Comparison of ENCODE assay signal across 12 mouse cellular contexts in the genomic region with DNA sequence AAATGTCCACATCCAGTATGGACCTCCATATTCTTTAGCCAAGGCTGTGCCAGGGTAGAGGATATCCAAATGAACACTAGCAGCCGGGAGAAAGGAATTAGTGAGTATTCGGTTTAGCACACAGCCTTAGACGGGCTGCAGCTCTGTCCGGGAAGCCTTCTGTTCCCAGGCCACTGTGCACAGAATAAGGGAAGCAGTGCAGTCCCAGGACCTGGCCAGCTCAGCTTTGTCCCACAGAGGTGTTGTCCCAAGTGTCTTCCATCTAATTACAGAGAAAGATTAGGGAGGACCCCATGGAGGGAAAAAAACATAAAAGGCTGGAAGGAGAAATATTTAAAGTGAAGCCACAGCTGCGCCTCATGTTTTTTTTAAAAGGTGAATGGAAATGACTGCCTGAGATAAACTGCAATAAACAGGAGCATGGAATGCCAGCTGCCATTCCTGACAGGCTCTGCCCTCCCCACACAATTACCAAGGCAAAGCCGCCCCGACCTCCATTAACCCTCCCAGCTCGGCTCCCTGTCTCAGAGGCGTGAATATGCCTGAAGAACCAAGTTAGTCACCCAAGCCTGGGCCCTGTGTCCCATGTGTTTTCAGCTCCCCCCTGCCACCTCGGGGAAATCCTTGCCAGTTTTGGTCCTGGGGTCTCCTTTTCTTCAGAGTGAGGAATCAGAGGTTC.
DNase-seq lines count a peak whose midpoint lies in the region; ATAC-seq and TF ChIP-seq lines count a peak whose summit lies in the region.
"Had no signal": no experiment of that assay in that cellular context is flagged by ENCODE, and none has a peak within 500 bp of the region (broad histone marks: within the 10 kb centered on the region; RNA-seq: fewer than 3 reads in every experiment).

No protein-coding gene starts in this region.

- no peak overlapping the region for H3K4me2 ChIP-seq in kidney, postnatal 0 days (ENCODE audit: low read length)
- no peak overlapping the region for H3K4me2 ChIP-seq in hindbrain, embryonic 15.5 days
- H3K4me2 ChIP-seq in neural tube, embryonic 14.5 days (ENCODE audit: low read depth, low read length), result no peak overlapping the region
- H3K4me2 ChIP-seq: liver, embryonic 15.5 days had no signal

- TF ChIP-seq CTCF in kidney, postnatal 0 days (IDR thresholded peaks at IDR 0.05; ENCODE audit: low read depth), result no peak

- H3K9me3 ChIP-seq in kidney, postnatal 0 days (replicated peaks; ENCODE audit: low read length), result no peaks in the 10 kb centered on the region
- H3K9me3 ChIP-seq in hindbrain, embryonic 15.5 days, result no peaks in the 10 kb centered on the region
- no peaks in the 10 kb centered on the region for H3K9me3 ChIP-seq in neural tube, embryonic 14.5 days (ENCODE audit: control insufficient read depth, low read length)
- H3K9me3 ChIP-seq: liver, embryonic 15.5 days had no signal

- H3K4me3 ChIP-seq in kidney, postnatal 0 days (replicated peaks; ENCODE audit: low read depth, low read length), result no peak overlapping the region
- no peak overlapping the region for H3K4me3 ChIP-seq in hindbrain, embryonic 15.5 days
- H3K4me3 ChIP-seq in neural tube, embryonic 14.5 days (ENCODE audit: low read depth, low read length), result no peak overlapping the region
- H3K4me3 ChIP-seq: liver, embryonic 15.5 days had no signal

- H3K27me3 ChIP-seq in kidney, postnatal 0 days (ENCODE audit: insufficient read depth, low read length), result no peaks in the 10 kb centered on the region
- no peaks in the 10 kb centered on the region for H3K27me3 ChIP-seq in hindbrain, embryonic 15.5 days
- no peaks in the 10 kb centered on the region for H3K27me3 ChIP-seq in neural tube, embryonic 14.5 days (ENCODE audit: control insufficient read depth, insufficient read depth, low read length)
- H3K27me3 ChIP-seq: liver, embryonic 15.5 days had no signal

- peak overlapping the region; percentile 65; the same call in 1 of the 2 replicates for H3K27ac ChIP-seq in kidney, postnatal 0 days
- peak overlapping the region; percentile 35; the same call in 1 of the 2 replicates for H3K27ac ChIP-seq in hindbrain, embryonic 15.5 days (replicated peaks)
- H3K27ac ChIP-seq in neural tube, embryonic 14.5 days (ENCODE audit: low read depth, low read length), result peak overlapping the region; percentile 71; the same call in 1 of the 2 replicates
- H3K27ac ChIP-seq: liver, embryonic 15.5 days had no signal

- 58% methylated on average over 10 of the region's 10 CpGs for WGBS in kidney, postnatal 0 days
- 39% methylated on average over 10 of the region's 10 CpGs for WGBS in hindbrain, embryonic 15.5 days
- 23% methylated on average over 10 of the region's 10 CpGs for WGBS in neural tube, embryonic 14.5 days

- H3K9ac ChIP-seq in kidney, postnatal 0 days (ENCODE audit: low read depth, low read length), result no peak overlapping the region
- H3K9ac ChIP-seq in hindbrain, embryonic 15.5 days, result no peak overlapping the region
- no peak overlapping the region for H3K9ac ChIP-seq in neural tube, embryonic 14.5 days (replicated peaks; ENCODE audit: low read depth, low read length)
- H3K9ac ChIP-seq: liver, embryonic 15.5 days had no signal

- no peak for ATAC-seq in kidney, postnatal 0 days (replicated peaks; ENCODE audit: low FRiP score, low read depth)
- ATAC-seq in hindbrain, embryonic 15.5 days (ENCODE audit: low FRiP score, low read depth), result no peak
- ATAC-seq in neural tube, embryonic 14.5 days (ENCODE audit: low read depth), result peak; percentile 28; the same call in 1 of the 2 replicates

- peak; percentile 46 for DNase-seq in embryo, embryonic 10.5 days (ENCODE audit: low spot score)
- no peak for DNase-seq in embryo, embryonic 11 days
- DNase-seq in kidney, postnatal 0 days (ENCODE audit: low spot score), result no peak
- no peak for DNase-seq in kidney, postnatal 25 days
- no peak for DNase-seq in cerebellum, postnatal 4 days (ENCODE audit: low spot score in 2 of 2)
- no peak for DNase-seq in kidney, adult 8-10 months
- DNase-seq: adrenal gland, adult 8-10 months; cerebellum, adult 8-10 months had no signal

- H3K4me1 ChIP-seq in kidney, postnatal 0 days (replicated peaks; ENCODE audit: insufficient read depth, low read length), result peaks cover 29% of the 10 kb centered on the region
- H3K4me1 ChIP-seq in hindbrain, embryonic 15.5 days (replicated peaks), result peaks cover 74% of the 10 kb centered on the region
- peaks cover 39% of the 10 kb centered on the region for H3K4me1 ChIP-seq in neural tube, embryonic 14.5 days (ENCODE audit: control insufficient read depth, insufficient read depth, low read length)
- H3K4me1 ChIP-seq: liver, embryonic 15.5 days had no signal

- H3K36me3 ChIP-seq in kidney, postnatal 0 days (ENCODE audit: insufficient read depth, low read length), result no peaks in the 10 kb centered on the region
- no peaks in the 10 kb centered on the region for H3K36me3 ChIP-seq in hindbrain, embryonic 15.5 days
- no peaks in the 10 kb centered on the region for H3K36me3 ChIP-seq in neural tube, embryonic 14.5 days (ENCODE audit: control insufficient read depth, insufficient read depth, low read length)
- H3K36me3 ChIP-seq: G1E; liver, embryonic 15.5 days had no signal
